Comparison of ENCODE assay signal across 31 mouse cellular contexts in genomic region chr7:92164875-92165518, GRCm38 (mm10).
DNase-seq lines count a peak whose midpoint lies in the region; ATAC-seq and TF ChIP-seq lines count a peak whose summit lies in the region.
"Had no signal": no experiment of that assay in that cellular context is flagged by ENCODE, and none has a peak within 500 bp of the region (broad histone marks: within the 10 kb centered on the region; RNA-seq: fewer than 3 reads in every experiment).

No protein-coding gene starts in this region.

- peak overlapping the region; percentile 32 for H3K27ac ChIP-seq in layer of hippocampus, adult 2 months
- H3K27ac ChIP-seq in MEL (ENCODE audit: control insufficient read depth, low read depth, low read length), result no peak overlapping the region
- H3K27ac ChIP-seq: embryonic facial prominence, embryonic 12.5 days; forebrain, embryonic 10.5 days; heart, embryonic 10.5 days; heart, embryonic 15.5 days; hindbrain, embryonic 14.5 days; limb, embryonic 10.5 days; limb, embryonic 15.5 days; liver, embryonic 13.5 days; neural tube, embryonic 15.5 days had no signal

- H3K4me3 ChIP-seq in layer of hippocampus, adult 2 months, result no peak overlapping the region
- H3K4me3 ChIP-seq in MEL (ENCODE audit: control insufficient read depth in 1 of 2, insufficient read depth in 1 of 2, low read depth in 2 of 2, low read length in 2 of 2), result peak overlapping the region; percentile 15 to 47; a peak in 2 of 4 replicates
- H3K4me3 ChIP-seq: embryonic facial prominence, embryonic 12.5 days; forebrain, embryonic 10.5 days; heart, embryonic 10.5 days; heart, embryonic 15.5 days; limb, embryonic 10.5 days; limb, embryonic 15.5 days; liver, embryonic 13.5 days; neural tube, embryonic 15.5 days had no signal

- no peak for TF ChIP-seq POLR2A in MEL (IDR thresholded peaks at IDR 0.05; ENCODE audit: control insufficient read depth in 1 of 2, insufficient read depth in 1 of 2, low read depth in 1 of 2, low read length in 2 of 2, poor library complexity in 1 of 2)

- no peak overlapping the region for H3K9ac ChIP-seq in MEL (ENCODE audit: control insufficient read depth, low read depth, low read length, poor library complexity, severe bottlenecking)
- H3K9ac ChIP-seq: embryonic facial prominence, embryonic 12.5 days; heart, embryonic 15.5 days; hindbrain, embryonic 14.5 days; limb, embryonic 15.5 days; liver, embryonic 13.5 days; neural tube, embryonic 15.5 days had no signal

- H3K36me3 ChIP-seq in MEL (ENCODE audit: control insufficient read depth in 1 of 2, insufficient read depth in 2 of 2, low read length in 2 of 2), result no peaks in the 10 kb centered on the region
- H3K36me3 ChIP-seq: embryonic facial prominence, embryonic 12.5 days; forebrain, embryonic 10.5 days; heart, embryonic 10.5 days; heart, embryonic 15.5 days; limb, embryonic 10.5 days; limb, embryonic 15.5 days; liver, embryonic 13.5 days; neural tube, embryonic 15.5 days had no signal

- TF ChIP-seq EP300 in MEL (IDR thresholded peaks at IDR 0.05; ENCODE audit: low read depth in 1 of 2, low read length in 2 of 2), result no peak

- no peaks in the 10 kb centered on the region for H3K4me1 ChIP-seq in MEL (ENCODE audit: control insufficient read depth in 1 of 2, insufficient read depth in 2 of 2, low read length in 2 of 2)
- H3K4me1 ChIP-seq: embryonic facial prominence, embryonic 12.5 days; forebrain, embryonic 10.5 days; heart, embryonic 10.5 days; heart, embryonic 15.5 days; limb, embryonic 10.5 days; limb, embryonic 15.5 days; liver, embryonic 13.5 days; neural tube, embryonic 15.5 days had no signal

- H3K79me2 ChIP-seq in MEL (ENCODE audit: control insufficient read depth, insufficient read depth, low read length, poor library complexity), result no peaks in the 10 kb centered on the region

- no peak for TF ChIP-seq CTCF in layer of hippocampus, adult 2 months (conservative IDR thresholded peaks at IDR 0.05)
- no peak for TF ChIP-seq CTCF in MEL (IDR thresholded peaks at IDR 0.05 in 2 of 3, conservative IDR thresholded peaks at IDR 0.05 in 1 of 3; ENCODE audit: control insufficient read depth in 1 of 3, insufficient read depth in 1 of 3, low read depth in 2 of 3, low read length in 3 of 3, poor library complexity in 1 of 3, severe bottlenecking in 1 of 3)

- TF ChIP-seq RAD21 in MEL (IDR thresholded peaks at IDR 0.05; ENCODE audit: low read depth, low read length), result no peak

- H3K9me3 ChIP-seq in MEL (replicated peaks; ENCODE audit: insufficient read depth, low read length), result no peaks in the 10 kb centered on the region
- H3K9me3 ChIP-seq: embryonic facial prominence, embryonic 12.5 days; forebrain, embryonic 10.5 days; heart, embryonic 10.5 days; heart, embryonic 15.5 days; limb, embryonic 10.5 days; limb, embryonic 15.5 days; liver, embryonic 13.5 days; neural tube, embryonic 15.5 days had no signal

- H3K27me3 ChIP-seq in MEL (ENCODE audit: control insufficient read depth in 1 of 2, insufficient read depth in 2 of 2, low read length in 2 of 2), result no peaks in the 10 kb centered on the region
- H3K27me3 ChIP-seq: embryonic facial prominence, embryonic 12.5 days; heart, embryonic 15.5 days; limb, embryonic 15.5 days; liver, embryonic 13.5 days; neural tube, embryonic 15.5 days had no signal

- peak; percentile 73 for ATAC-seq in inflammation-experienced regulatory T-cells, adult 6 months
- no peak for ATAC-seq in erythroblast, adult 5-6 weeks (replicated peaks; ENCODE audit: low FRiP score, poor library complexity, severe bottlenecking)
- ATAC-seq: forebrain, embryonic 16.5 days; lung, postnatal 0 days had no signal

- DNase-seq in layer of hippocampus, adult 2 months (ENCODE audit: low spot score in 2 of 2), result no peak
- DNase-seq in layer of hippocampus, adult 9-11 months, result no peak
- DNase-seq in MEL (ENCODE audit: low read depth, low spot score), result peak; percentile 4
- no peak for DNase-seq in Muller cell, postnatal 12 days (ENCODE audit: inconsistent ontology term)
- DNase-seq in ovary, adult 18-20 months (ENCODE audit: low spot score), result no peak
- DNase-seq: adrenal gland, postnatal 10 days; cerebellum, adult 11 months; cerebellum, adult 9-10 months; cerebellum, postnatal 36 days; embryo, embryonic 11 days; gastrocnemius, postnatal 10 days; heart, adult 11 months; heart, postnatal 4 days; kidney, adult 11 months; kidney, postnatal 14 days; liver, embryonic 13.5 days; lung, adult 18-20 months; lung, postnatal 4 days; midbrain, embryonic 14.5 days had no signal

TF ChIP-seq in MEL, 35 proteins besides CTCF, POLR2A, EP300 and RAD21:
- TF ChIP-seq MXI1 (IDR thresholded peaks at IDR 0.05; ENCODE audit: low read depth, low read length) (no peak), ZNF384 (IDR thresholded peaks at IDR 0.05; ENCODE audit: low read depth, low read length) (no peak), KAT2A (conservative IDR thresholded peaks at IDR 0.05; ENCODE audit: low read depth, low read length) (no peak)
